Mouse (Mus musculus) layer of hippocampus, adult 9-11 months (tissue): ENCODE data around the gene Parvg.
"Not testable (repeated sequence)": the region's sequence is repeated elsewhere in the genome, so short reads cannot be mapped to it uniquely, and the experiment has no call there.

Source experiments
- DNase-seq: peaks from one replicate; pipeline ENCODE4 v3.0.0; 2022

Parvg gene

DNA sequence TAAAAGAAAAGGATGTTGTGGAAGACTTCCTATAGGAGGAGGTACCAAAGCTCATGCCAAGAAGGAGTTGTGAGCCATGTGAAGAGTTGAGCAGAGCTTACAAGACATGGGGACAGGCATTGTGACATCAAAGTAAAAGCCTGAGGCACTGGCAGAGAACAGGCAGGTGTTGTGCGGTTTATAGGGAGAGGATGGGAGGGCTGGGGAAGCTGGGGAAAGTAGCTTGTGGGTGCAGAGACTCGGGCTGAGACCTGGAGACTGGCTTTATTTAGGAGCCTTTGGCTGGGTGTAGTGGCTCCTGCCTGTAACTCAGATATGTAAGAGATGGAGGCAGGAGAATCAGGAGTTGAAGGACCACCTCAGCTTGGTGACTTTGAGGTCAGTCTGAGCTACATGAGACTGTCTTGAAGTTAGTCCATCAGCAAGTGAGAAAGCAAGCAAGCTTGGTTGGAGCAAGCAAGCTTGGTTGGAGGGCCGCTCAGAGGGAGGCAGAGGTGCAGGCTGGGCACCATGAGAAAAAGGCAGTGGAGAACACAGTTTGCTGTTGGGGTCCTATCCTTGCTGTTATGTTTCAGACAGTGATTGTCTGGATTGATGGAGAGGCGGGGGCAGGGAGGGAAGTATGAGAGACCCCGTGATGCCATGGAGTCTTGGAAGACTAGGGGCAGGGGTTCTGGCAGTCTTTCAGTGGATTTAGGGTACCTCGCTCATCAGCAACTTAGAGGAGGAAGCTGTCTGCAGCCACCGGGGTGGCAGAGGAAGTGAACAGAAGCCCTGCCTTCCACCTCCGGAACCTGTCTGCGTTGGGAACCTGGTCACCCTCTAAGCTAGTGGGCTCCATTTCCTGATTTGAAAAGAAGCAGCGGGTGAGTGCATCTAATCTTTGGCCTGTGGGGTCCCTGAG, at the start of gene Parvg:
TSS of gene Parvg (plus strand) at position 61 of the 904 bp plus-strand sequence.
- no peak for DNase-seq

DNA sequence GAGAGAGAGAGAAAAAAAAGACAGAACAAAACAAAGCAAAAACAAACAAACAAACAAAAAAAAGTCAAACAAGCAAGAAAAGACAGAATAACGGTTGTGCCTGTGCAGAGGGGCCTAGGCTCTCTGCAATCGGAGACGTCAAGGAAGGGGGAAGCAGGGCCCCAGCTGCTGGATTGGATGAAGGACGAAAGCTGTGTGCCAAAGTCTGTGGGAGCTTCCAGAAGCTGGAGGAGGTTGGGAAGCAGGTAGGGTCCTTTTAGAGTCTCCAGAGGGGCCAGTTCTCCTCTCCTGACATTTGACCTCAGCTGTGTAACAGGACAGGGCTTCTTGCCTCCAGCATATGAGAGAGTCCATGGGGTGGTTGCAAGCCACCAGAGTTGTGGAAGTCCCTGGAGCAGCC, 47.8 kb upstream of the Parvg start:
- no peak for DNase-seq

DNA sequence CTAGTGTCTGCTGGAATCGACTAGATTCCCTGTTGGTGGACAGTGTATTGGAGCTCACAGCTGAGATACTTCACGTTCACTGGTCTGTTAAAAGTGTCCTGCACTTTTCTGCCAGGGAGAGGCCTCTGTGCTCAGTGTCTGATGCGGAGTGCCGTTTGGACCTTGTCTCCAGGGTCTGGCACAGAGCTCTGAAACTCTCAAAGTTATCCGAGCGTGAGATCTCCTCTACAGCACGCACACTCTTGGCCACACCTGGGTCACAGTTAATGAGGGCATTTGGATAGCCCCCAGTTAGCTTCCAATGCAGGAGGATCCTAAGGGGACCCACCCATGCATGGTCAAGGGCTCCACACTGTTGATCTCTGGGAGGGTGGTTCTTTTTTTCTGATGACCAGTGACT, 45.7 kb upstream of the Parvg start:
- no peak for DNase-seq

DNA sequence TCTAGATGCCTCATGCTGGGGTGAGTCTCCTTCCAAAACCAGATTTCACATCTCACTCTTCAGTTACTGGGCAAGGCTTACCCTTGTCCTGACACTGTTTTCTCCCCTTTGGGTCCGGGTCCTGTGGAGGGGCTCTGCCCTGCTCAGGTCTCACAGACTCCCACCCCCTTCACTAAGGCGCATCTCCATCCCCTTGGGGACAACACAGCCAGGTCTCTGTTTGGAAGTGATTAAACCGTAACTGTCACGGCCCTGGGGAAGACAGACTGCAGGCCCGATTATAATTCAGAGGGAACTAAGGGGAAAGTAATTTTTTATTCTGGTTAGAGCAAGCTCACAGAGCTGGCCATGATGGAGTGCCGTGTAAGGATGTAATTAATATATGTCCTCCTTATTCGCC, 45.2 kb upstream of the Parvg start:
- no peak for DNase-seq

DNA sequence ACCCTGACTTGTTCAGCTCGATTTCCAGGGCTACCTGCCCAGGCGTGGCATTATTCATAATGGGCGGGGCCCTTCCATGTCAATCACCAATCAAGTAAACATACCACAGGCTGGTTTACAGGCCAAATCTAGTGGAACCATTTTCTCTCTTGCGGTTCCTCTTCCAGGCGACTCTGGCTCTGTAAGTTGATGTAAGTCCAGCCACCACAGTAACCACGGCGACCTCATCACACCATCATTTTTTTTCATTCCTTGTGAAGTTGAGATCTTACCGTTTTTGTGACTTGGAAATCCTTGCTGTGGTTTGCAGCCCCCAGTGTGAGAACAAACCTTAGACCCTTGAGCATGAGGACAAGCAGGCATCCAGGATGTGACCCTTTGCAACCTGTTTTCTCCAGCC, 43.5 kb upstream of the Parvg start:
- DNase-seq = no peak

DNA sequence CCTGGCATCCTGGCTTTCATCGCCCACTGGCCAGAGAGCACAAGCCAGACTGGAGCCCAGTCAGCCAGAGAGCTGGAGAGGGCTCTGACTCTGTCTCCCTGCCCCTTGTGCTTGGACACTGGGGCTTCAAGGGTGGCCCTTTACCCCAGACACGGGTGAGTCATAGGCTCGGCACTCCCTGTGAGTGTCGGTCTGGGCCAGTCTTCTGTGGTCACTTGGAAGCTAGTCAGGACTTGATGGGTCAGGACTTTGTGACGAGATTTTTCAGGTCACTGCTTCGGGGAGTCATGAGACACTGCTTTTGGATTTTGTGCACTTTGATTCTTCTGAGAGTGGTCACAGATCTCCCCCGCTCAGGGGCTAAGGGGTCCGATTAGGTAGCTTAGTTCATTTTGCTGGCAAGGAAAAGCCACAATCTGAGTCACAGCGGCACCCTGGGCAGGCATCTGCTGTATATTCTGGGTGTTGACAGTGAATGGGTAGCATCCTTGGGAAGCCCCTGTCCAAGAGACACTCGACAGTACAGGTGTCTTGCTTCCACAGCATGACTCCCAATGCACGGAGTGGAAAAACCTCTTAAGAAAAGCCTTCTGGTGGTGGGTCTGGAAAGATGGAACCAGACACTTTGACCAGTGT, 43.0 kb upstream of the Parvg start:
- DNase-seq = no peak

DNA sequence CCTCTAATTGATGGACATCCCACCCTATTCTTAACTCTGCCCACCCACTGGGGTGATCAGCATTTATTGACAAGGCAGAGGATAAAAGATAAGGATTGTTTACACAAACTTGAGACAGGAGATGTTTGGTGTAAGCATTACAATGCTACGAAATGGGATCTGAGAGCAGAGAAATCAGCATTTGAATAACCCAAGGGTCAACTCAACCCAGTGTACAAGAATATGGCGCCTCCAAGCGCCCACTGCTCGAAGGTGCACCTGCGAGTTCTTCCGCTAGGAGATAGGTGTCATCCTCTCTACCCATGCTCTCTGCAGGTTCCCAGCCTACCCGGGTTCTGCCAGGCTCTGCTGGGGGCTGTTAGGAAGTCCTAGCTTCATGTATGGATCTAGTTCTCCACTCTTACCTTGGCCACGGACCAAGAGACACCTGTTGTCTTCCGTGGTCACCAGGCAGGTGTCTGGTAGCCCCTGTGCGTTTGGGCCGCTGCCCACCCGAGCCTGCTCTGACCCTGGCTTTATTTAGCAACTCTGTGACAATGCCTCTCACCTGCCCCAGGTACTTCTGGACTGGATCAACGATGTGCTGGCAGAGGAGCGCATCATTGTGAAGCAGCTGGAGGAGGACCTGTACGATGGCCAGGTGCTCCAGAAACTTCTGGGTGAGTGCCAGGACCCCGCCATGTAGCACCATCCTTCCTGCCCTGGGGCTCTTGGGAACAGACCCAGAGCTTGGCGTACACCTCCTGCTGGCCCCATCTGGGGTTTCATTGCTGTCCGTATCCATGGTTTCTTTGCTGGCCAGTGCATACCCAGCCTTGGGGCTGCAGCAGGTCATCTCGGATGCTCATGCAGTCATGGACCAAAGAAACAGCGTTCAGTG, 41.4 kb upstream of the Parvg start:
- no peak for DNase-seq

DNA sequence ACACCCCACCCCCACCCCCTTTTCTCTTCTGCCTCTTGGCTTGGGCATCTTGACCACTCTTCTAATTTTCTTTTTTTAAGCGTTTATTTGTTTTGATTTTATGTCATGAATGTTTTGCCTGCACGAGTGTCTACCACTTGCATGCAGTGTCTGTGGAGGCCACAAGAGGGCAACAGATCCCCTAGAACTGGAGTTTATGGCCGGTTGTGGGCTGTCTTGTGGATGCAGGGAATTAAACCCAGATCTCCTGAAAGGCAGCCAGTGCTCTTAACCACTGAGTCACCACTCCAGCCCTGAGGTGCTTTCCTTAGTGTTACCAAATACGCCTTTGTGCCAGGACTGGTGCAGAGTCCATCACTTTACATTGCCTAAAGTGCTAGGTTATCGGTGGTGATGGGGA, 39.8 kb upstream of the Parvg start:
- no peak for DNase-seq

DNA sequence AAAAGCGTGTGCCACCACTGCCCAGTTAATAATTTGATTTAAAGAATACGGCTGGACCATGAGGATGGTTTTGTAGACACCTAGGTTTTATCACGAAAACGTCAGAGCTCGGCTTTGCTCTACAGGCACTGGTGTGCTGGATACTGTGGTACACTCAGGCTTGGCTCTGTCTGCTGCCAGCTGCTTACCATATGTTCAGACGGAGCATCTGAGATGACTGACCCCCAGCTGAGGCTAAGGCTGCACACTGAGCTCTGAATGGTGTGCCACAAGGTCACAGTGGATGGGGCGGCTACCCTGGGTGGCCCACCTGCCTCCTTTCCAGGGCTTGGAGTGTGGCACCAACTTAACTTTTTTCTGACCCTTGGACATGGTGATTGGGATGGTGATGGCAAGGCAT, 38.4 kb upstream of the Parvg start:
- no peak for DNase-seq

DNA sequence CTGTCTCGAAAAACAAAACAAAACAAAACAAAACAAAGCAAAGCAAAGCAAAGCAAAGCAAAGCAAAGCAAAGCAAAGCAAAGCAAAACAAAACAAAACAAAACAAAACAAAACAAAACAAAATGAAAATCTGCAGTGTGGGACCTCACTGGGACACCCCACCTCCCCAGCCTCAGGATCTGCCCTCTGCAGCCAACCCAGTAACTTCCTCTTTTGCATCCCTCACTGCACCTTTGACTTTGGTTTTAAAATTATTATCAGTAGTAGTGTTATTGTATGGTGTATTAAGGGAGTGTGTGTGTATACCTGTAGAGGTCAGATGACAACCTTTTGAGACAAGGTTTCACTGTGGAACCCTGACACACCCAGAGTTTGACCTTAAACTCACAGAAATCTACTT, 34.9 kb upstream of the Parvg start:
- DNase-seq = not testable (repeated sequence)

DNA sequence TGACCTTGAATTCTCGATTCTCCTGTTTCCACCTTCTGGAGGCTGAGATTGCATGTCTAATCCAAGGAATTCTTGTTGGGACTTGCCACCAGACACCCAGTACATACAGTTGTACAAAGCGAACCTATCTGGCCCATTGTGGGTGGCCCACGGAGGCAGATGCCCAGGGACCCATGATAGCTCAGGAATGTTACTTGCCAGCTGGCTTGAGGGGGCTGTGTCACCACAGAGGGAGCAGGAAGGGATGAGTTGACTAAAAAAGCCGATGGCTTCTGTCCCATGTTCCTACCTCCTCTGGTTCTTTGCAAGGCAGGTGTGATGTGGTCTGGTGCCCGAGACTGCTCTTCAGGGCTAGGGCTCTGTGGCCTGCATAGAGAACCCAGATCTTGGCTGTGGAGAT, 32.7 kb upstream of the Parvg start:
- DNase-seq = no peak

DNA sequence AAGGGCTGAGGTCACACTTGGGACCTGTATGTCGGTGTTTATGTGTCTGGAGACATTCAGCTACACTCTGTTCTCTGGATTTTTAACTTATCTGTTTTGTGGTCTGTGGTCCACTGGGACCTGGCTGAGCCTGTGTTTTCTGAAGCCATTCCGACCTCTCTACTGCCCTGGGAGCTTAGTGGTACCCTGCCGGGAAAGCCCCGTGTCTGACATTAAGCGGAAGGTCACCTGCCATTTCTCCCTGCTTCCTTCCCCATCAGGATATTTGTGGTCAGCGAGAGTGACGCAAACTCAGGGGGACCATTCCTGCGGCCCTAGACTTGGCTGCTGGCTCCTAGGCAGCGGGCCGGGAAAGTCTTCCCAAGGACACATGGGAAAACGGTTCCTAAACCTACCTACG, 30.2 kb upstream of the Parvg start:
- DNase-seq = no peak

DNA sequence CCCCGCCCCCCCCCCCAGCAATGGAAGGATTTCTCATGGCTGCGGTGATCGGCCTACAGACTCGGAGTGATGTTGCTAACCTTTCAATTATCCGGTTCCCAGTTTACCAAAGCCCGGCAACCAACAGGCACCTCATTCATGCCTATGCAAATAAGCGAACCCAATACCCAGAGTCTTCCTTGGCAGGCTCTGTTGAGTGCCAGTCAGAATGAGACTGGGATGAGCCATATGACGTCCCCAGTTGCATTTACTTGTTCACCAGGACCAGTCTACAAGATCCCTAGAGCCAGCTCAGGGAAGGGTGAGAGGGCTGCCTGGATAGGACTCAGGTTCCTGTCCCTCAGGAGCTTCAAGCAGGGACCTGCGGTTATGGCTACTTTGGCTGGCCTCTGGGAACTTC, 29.4 kb upstream of the Parvg start:
- no peak for DNase-seq

DNA sequence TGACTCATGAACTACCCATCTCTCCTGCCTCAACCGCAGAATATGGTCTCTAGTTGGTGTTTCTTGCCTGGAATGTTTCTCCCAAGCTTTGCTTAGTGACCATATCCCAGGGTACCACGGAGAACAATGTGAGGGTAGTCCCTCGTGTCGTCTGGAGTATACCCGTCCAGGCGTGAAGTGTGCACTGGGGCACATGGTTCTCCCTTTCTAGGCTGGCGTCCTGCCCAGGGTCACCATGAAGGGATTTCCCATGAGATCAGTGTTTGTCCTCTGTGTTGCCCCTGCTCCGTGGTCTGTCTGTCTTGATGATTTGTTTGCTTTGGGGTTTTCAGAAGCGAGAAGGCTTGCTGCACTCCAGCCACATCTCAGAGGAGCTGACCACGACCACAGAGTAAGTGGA, 28.6 kb upstream of the Parvg start:
- no peak for DNase-seq

DNA sequence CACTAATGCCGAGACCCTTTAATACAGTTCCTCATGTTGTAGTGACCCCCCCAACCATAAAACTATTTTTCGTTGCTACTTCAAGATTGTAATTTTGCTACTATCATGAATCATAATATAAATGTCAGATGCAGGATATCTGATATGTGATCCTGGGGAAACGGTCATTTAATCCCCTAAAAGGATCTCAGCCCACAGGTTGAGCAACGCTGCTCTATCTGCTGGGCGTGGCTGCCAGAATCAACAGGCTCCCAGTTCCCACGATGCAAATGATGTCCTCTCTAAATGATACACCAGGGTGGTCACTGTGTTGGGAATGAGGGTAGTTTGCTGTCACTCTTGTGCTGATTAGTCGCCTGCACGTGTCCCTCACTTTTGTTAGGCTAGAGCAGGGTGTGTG, 26.4 kb upstream of the Parvg start:
- no peak for DNase-seq

DNA sequence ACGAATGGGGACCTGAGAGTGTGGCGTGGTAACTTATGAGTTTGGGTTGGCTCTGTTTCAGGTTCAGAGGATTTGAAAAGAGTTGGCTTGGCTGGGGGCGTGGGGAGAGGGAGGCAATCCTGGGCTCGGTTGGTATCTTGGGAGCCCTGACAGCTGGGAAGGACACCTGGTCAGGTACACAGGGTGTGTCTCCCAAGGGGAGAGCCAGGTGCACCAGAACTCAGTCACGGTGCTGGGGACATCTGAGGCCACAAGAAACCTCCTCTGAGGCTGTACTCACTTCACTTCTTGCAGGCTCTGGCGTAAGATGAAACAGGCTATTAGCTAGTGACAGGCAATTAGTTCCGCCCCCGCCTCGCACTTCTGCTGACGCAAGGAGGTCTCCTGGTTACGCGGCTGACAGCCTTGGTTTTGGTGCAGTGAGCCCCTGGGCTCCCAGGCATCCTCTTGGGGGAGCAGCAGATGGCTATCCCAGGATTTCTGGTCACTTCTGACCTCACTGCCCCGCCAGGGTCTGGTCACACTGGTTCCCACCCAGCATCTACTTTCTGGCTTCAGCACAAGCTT, 24.9 kb upstream of the Parvg start:
- DNase-seq = peak; percentile 74

DNA sequence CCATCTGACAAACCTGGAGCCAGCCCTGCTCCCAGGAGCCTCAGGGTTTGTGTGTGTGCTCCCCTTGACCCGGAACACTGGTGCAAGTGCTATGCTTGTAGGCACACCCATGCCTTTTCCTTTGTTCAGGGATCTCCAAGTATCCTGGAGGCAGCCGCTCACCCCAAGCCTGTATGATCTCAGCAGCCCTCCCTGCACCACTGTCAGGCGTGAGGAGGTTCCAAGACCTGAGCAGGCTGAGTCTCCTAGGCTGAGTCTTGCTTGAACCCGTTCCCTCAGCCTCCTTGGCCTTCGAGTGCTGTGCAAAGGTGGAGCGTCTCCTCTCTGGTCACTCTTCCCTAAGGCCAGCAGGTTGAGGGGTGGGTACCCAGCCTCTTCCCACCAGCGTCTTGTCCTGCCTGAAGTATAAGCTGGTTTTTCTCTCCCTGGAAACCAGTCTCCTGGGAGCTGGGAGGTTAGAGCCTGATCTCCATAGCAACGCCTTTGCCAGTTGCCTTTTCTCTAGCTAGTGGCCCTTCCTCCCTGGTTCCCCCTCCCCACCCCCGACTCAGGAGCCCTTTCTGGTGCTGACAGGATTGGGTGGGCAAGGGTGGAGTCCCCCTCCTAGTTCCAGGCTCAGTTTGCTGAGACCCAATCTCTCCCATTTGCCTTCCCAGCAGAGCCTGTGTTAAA, 24.0 kb upstream of the Parvg start:
- DNase-seq = no peak

DNA sequence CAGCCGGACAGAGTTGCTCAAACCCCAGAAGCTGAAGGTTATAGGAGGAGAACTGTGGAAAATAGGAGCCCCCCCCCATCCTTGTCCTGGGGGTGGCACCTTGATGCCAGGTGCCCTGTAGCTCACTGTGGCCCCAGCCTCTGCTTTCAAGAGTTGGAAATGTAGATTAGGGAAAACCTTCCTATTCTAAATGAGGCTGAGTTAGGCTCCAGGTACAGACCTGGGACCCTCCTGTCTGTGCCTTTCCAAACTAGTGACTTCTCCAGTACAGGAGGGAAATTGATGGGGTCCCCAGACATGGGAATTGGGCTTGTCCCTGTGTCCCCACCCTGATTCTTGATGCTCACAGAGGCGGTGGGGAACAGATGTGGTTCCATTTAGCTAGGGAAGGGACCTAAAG, 23.2 kb upstream of the Parvg start:
- no peak for DNase-seq

DNA sequence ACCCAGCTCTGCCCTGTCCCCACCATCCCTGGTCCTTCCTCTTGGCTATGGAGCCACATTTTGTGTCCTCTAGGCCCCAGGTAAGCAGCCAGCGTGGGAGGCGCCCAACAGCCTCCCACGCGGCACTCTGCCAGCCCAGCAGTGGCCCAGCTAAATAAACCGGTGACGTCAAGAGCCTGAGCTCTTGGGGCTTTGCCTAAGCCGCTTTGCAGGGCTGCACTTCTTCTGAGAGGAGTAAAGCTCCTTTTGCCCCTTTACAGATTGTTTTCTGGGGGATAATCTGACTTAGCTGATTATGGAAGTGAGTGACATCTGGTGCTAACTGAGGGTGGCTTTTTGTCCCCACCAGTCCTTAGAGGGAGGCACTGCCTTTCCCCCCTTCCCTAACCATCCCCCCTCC, 22.8 kb upstream of the Parvg start:
- no peak for DNase-seq

DNA sequence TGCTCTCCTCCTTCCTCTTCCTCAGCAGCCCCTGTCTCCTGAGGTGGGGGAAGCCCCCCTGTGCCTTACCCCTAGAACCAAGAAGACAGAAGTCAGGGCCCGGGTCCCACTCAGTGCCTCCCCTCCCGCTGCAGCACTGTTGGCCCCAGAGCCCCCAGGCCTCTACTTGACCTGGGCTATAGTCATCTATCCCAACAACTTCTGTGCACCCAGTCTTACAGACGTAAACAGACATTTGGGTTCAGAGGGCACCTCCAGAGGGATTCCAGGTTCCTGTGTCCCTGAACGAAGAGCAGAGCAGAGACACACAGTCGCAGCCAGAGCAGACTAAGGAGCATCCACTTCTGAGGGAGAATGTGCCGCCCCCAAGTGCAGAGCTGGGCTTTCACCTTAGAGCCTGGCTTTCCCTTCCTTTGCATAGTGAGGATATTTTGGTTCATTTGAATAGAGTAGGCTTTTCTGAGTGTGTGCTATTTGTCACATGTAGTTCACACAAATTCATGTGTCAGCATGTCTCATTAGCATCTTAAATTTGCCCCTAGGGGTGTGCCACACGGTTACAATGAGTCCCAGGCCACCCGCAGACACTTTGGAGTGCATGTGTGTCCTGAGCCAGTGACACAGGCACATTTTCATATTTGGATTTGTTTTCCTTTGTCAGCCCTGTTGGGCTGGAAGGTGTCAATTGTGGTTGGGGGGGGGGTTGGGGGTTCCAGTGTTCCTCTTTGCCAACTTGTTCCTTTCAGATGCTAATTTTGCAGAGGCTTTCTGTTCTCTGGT, 22.0 kb upstream of the Parvg start:
- no peak for DNase-seq

DNA sequence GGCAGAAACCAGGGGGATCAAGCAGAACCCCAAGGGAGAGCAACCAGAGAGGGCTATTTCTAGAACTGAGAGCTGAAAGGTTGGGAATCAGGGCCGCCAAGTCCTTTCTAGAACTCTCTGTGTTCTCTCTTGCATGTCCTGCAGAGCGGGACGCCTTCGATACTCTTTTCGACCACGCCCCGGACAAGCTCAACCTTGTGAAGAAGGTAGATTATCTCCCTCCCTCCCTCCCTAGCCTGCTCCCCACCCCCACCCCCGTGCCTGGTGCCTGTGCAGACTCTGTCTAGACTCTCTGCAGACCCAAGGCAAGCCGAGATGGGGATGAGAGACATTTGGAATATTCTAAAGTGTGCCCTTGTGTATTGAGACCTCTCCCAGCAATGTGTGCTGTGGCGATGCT, 20.6 kb upstream of the Parvg start:
- no peak for DNase-seq

DNA sequence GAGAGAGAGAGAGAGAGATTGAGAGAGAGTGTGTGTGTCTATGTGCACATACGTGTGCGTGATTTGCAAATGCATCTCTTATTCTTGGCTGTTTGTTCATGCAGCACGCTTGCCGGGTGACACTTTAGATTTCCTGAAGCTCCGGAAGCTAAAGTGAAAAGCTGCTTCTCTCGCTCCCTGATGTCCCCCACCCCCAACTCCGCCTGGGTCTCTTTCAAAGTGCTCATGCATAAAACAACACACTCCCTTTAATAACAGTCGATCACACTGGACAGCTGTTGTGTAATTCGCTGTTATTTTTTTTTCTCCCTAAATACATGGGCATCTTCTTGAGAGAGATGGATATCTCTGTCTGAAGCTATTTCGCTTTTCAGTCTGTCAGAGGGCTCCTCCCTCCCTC, 18.5 kb upstream of the Parvg start:
- no peak for DNase-seq
